Mouse (Mus musculus) skeletal muscle tissue, adult 2 months (tissue): Measurements from ENCODE around the gene Atp5h.
A peak's percentile ranks its signal among the peaks of the same experiment; 100 is the strongest.
"Not testable (repeated sequence)": the region's sequence is repeated elsewhere in the genome, so short reads cannot be mapped to it uniquely, and the experiment has no call there.

Source experiments
- DNase-seq: peaks from one replicate; pipeline ENCODE4 v3.0.0-alpha.2; 2012; ENCODE audit warnings: low read depth, low spot score

Gene Atp5h

GRCm38 (mm10) chr11:115419531-115420237, at the start of gene Atp5h, which contains the start of gene Kctd2:
Gene Atp5h, minus strand, starts transcription at chr11:115419962.
Gene Kctd2, plus strand, starts transcription at chr11:115420128.
- peak; percentile 96 for DNase-seq

DNA sequence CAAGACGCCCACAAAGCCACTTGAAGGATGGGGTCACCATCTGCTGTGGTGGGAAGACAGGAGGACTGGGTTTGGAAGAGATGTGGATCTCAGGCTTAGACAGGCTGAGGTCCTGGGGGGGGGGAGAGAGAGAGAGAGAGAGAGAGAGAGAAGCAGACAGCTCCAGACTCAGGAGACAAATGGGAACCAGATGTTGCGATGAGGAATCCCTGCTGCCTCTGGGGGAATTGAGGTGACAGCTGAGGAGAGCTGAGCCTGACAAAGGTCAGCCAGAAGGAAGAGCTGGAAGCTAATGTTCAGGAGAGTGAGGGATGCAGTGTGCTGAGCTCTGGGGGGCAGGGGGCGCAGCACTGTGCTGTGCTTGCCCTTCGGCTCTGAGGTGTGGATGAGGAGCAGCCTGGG, 47.5 kb upstream of the Atp5h start:
- DNase-seq, result no peak

DNA sequence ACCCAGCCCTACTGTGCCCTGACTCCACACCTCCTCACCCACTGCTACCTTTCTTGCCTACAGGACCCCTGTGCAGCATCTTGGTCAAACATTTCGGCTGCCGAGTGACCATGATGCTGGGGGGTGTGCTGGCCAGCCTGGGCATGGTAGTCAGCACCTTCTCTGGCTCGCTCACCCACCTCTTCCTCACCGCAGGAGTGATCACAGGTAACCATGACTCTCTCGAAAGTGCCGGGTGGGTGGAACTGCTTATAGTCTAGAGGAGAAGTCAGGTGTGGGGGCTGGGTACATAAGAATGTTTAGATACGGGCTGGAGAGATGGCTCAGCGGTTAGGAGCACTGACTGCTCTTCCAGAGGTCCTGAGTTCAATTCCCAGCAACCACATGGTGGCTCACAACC, 45.1 kb upstream of the Atp5h start:
- DNase-seq, result no peak

- no peak for DNase-seq
Measured at GRCm38 (mm10) chr11:115463397-115463796, 43.6 kb upstream of the Atp5h start.

GRCm38 (mm10) chr11:115462243-115462891, 42.6 kb upstream of the Atp5h start, which contains the start of gene Slc16a5:
Gene Slc16a5, plus strand, starts transcription at chr11:115462474.
- no peak for DNase-seq

DNA sequence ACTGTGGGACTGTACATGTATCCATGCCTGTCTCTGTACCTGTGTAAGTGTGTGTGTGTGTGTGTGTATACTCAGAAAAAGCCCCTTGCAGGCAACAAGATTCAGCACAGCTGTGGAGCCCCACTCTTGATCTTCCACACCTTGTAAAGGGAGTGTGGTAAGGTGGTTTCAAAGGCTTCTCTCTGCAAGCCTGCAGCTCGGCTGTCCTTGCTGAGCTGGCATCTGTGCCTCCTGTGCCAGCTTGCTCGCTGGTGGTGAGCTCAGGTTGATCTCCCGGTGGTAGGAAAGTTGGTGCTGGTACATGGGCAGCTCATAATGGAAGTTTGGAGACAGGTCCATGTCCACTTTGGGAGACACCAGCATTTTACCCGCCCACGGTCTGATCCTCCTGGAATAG, 42.1 kb upstream of the Atp5h start:
- DNase-seq, result no peak

GRCm38 (mm10) chr11:115460976-115461375, 41.2 kb upstream of the Atp5h start:
- no peak for DNase-seq

DNA sequence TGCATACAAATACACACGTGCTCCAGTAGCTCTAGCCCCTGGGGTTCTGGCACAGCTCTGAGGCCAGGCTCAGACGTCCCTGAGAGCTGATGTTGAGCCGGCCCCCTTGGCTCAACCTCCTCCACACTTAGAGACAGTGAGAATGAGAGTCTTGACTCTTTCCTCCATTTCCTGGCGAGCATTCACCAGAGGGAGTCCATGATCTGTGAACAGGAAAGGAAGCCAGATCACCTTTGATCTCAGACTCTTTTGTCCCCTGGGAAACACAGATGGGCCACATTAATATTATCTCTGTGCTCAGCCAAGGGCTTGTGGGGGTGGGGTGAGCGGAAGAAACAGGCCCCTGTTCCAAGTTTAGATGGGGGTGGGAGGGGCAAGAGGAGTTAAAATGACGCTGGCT, 37.6 kb upstream of the Atp5h start:
- DNase-seq, result no peak

GRCm38 (mm10) chr11:115456182-115456581, 36.4 kb upstream of the Atp5h start:
- DNase-seq, result no peak

- no peak for DNase-seq
Measured at GRCm38 (mm10) chr11:115455619-115456018, 35.9 kb upstream of the Atp5h start.

GRCm38 (mm10) chr11:115454822-115455221, 35.1 kb upstream of the Atp5h start:
- not testable (repeated sequence) for DNase-seq

- no peak for DNase-seq
Measured at GRCm38 (mm10) chr11:115453306-115453705, 33.5 kb upstream of the Atp5h start.

DNA sequence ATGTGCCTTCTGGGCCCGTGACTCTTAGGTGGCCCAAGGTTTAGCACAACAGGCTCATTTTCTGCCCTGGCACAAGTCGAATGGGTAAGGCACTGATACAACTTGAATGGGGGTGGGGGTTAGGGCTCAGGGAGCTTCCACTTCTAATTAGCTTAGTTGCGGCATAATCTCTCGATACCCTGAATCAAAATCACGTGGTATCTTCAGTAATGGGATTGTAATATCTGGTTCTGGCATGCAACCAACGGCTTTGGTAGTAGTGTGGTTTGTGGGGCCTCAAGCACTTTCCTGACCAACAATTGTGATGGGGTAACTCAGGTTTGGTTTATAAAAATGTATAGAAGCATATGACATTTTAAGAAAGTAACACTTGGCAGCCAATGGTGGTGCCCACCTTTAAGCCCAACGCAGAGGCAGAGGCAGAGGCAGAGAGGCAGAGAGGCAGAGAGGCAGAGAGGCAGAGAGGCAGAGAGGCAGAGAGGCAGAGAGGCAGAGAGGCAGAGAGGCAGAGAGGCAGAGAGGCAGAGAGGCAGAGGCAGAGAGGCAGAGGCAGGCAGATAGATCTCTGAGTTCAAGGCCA, 32.6 kb upstream of the Atp5h start:
- no peak for DNase-seq

DNA sequence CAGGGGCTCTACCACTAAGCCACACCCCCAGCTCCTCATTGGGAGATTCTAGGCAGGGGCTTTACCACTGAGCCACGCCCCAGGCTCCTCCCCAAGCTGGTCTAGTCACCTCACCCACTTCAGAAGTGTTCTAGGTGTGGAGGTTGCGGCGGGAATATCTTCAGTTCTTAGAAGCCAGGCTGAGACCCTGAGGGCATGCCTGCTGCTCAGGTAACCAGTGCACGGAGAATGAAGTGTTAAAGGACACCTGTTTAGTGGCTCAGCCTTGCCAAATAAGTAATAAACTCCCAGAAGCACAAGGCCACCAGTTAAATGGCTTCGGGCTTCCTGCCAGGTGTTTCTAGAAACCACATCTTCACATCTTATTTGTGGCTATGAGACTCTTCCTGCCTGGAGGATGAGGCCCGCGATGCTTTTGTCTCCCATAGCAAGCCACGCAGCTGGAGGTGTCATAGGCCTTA, 32.0 kb upstream of the Atp5h start:
- no peak for DNase-seq

DNA sequence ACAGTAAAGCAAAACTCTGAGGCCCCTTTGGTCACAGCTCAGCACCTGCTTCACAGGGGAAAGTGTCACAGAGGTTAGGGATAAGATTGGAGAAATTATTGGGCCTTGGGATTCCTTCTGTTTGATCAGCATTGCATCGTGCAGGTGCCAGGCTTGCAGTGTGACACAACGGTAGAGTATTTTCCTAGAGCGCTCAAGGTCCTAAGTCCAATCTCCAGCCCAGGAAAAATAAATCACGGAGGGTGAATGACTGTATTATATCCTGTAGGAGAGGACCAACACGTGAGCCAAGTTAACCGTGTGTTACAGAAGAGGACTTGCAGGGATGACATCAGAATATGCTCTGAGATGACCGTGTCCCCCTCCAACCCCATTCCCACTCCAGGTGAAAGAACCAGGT, 30.4 kb upstream of the Atp5h start:
- DNase-seq, result no peak

- no peak for DNase-seq
Measured at GRCm38 (mm10) chr11:115448998-115449397, 29.2 kb upstream of the Atp5h start.

DNA sequence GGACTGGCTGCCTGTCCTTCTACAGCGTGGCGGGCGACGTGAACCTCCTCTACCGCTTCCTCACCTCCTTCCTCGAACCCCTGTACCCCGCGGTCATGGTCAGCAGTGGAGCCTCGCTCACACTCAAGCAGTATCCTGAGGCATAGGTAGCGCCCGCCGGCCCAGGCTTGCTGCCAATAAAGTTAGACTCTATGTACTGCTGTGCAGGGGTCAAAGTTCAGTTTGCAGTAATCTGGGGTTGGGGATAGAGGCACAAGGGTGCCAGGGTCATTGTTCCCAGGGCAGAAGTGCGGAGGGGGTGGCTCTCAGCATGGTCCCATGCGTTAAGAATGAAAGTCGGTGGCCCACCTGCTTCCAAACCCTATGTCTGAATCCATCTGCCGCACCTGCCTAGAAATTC, 28.3 kb upstream of the Atp5h start:
- no peak for DNase-seq

DNA sequence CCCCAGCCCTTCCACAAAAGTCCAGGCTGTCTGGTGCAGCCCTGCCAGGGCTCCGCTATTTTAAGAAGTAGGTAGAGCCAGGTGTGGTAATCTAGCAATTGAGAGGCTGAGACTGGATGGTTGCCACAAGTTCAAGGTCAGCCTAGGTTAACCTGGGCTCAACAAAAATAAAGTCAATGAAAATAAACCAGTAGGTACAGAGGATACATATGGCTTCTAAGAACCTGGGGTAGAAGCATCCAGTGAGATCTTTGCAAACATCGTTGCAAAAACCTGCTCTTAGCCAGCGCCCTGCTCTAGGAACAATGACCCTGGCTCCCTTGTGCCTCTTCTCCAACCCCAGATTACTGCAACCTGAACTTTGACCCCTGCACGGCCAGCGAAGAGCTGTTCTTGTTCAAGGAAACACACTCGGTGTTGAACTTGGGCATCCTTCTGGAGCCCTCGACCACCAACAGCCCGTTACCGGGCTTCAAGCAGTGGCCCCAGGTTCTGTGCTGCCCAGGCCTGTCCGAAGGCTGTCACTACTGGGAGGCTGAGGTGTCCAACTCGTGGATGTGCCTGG, 27.6 kb upstream of the Atp5h start:
- DNase-seq, result no peak

DNA sequence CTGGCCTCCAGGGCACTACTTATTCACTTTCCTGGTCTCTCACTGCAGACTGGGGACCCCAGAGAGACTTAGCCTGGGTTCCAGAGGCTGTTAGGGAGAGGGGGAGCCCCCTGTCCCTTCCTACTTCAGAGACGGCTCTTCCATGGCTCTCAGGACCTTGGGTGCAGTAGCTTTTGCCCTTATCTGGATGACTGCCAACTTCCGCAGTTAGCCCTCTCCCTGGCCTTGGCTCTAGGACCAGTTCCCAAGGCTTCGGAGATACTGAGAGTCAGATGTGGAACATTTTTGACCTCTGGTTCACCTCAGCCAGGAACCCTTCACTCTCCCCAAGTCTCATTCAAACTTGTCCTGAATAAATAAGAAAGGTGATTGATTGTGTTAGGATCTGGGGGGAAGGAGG, 27.1 kb upstream of the Atp5h start:
- no peak for DNase-seq

GRCm38 (mm10) chr11:115441417-115441816, 21.7 kb upstream of the Atp5h start:
- DNase-seq, result no peak

GRCm38 (mm10) chr11:115439906-115440595, 20.3 kb upstream of the Atp5h start, which contains the start of gene Trim80:
Gene Trim80, plus strand, starts transcription at chr11:115440545.
- DNase-seq, result no peak

DNA sequence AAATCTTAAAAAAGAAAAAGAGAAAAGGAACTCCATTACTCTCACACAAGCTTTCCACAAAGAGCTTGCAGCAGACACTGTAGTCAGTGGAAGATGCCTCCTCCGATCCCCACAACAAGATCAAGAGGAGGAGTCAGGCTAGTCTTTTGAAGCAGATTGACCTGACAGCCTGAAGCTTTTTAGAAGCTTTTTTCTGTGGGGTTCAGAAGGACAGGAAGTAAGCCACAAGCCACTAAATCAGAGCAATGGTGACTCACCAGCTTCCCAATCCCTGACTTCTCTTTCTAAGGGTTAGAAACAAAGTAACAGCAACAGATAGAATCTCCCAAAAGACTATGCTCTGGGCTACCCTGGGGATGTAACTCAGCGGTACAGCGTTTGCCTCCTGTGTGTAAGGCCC, 19.6 kb upstream of the Atp5h start:
- DNase-seq, result no peak
